Mouse (Mus musculus): ENCODE measurements at regions not wholly inside any gene's neighbourhood (a gene's known extent, or its start where the extent isn't known, plus 50 kb on each side); places are given as distances from the start of the nearest gene placed in this dataset.

GRCm38 (mm10) chr9:47376645-47377044 lies 153.3 kb upstream of the Cadm1 start:
- Histone ChIP-seq H3K27me3 (replicated peaks) (no peaks in the 10 kb centered on the region), H3K4me3 (replicated peaks) (no peak overlapping the region), H3K36me3 (replicated peaks; ENCODE audit: low read length) (no peaks in the 10 kb centered on the region), H3K4me1 (no peaks in the 10 kb centered on the region), H3K9me3 (peaks cover 77% of the 10 kb centered on the region)
- no peak for TF ChIP-seq GATA1 (IDR thresholded peaks at IDR 0.05; ENCODE audit: borderline replicate concordance, low read length)
- no peak for TF ChIP-seq FLI1 (IDR thresholded peaks at IDR 0.05; ENCODE audit: low read length)

- TF ChIP-seq FLI1 (IDR thresholded peaks at IDR 0.05; ENCODE audit: low read length) = no peak
- no peak for TF ChIP-seq GATA1 (IDR thresholded peaks at IDR 0.05; ENCODE audit: borderline replicate concordance, low read length)
- H3K4me3 ChIP-seq (replicated peaks) = no peak overlapping the region
- H3K9me3 ChIP-seq = peaks cover 61% of the 10 kb centered on the region
- H3K27me3 ChIP-seq (replicated peaks) = no peaks in the 10 kb centered on the region
- no peaks in the 10 kb centered on the region for H3K36me3 ChIP-seq (replicated peaks; ENCODE audit: low read length)
- no peaks in the 10 kb centered on the region for H3K4me1 ChIP-seq
Observed at GRCm38 (mm10) chr9:47378541-47378940, 151.4 kb upstream of the Cadm1 start.

- Histone ChIP-seq H3K36me3 (replicated peaks; ENCODE audit: low read length) (no peaks in the 10 kb centered on the region), H3K4me3 (replicated peaks) (no peak overlapping the region), H3K9me3 (peaks cover 53% of the 10 kb centered on the region), H3K27me3 (replicated peaks) (no peaks in the 10 kb centered on the region), H3K4me1 (no peaks in the 10 kb centered on the region)
- TF ChIP-seq GATA1 (IDR thresholded peaks at IDR 0.05; ENCODE audit: borderline replicate concordance, low read length) (no peak), FLI1 (IDR thresholded peaks at IDR 0.05; ENCODE audit: low read length) (no peak)
Observed at GRCm38 (mm10) chr9:47380361-47380760, 149.6 kb upstream of the Cadm1 start.

GRCm38 (mm10) chr9:47384185-47384854 lies 145.7 kb upstream of the Cadm1 start:
- peaks cover 50% of the 10 kb centered on the region for H3K9me3 ChIP-seq
- no peaks in the 10 kb centered on the region for H3K36me3 ChIP-seq (replicated peaks; ENCODE audit: low read length)
- H3K4me3 ChIP-seq (replicated peaks) = peak overlapping the region; percentile 17
- H3K4me1 ChIP-seq = no peaks in the 10 kb centered on the region
- H3K27me3 ChIP-seq (replicated peaks) = no peaks in the 10 kb centered on the region
- TF ChIP-seq GATA1 (IDR thresholded peaks at IDR 0.05; ENCODE audit: borderline replicate concordance, low read length) = no peak
- no peak for TF ChIP-seq FLI1 (IDR thresholded peaks at IDR 0.05; ENCODE audit: low read length)

- H3K27me3 ChIP-seq (replicated peaks) = no peaks in the 10 kb centered on the region
- H3K36me3 ChIP-seq (replicated peaks; ENCODE audit: low read length) = no peaks in the 10 kb centered on the region
- no peak for TF ChIP-seq FLI1 (IDR thresholded peaks at IDR 0.05; ENCODE audit: low read length)
- no peak for TF ChIP-seq GATA1 (IDR thresholded peaks at IDR 0.05; ENCODE audit: borderline replicate concordance, low read length)
- H3K9me3 ChIP-seq = peaks cover 43% of the 10 kb centered on the region
- no peak overlapping the region for H3K4me3 ChIP-seq (replicated peaks)
- no peaks in the 10 kb centered on the region for H3K4me1 ChIP-seq
Observed at GRCm38 (mm10) chr9:47386646-47387045, 143.3 kb upstream of the Cadm1 start.

- Histone ChIP-seq H3K27me3 (replicated peaks) (no peaks in the 10 kb centered on the region), H3K9me3 (peaks cover 45% of the 10 kb centered on the region), H3K4me1 (no peaks in the 10 kb centered on the region), H3K36me3 (replicated peaks; ENCODE audit: low read length) (no peaks in the 10 kb centered on the region), H3K4me3 (replicated peaks) (no peak overlapping the region)
- no peak for TF ChIP-seq GATA1 (IDR thresholded peaks at IDR 0.05; ENCODE audit: borderline replicate concordance, low read length)
- no peak for TF ChIP-seq FLI1 (IDR thresholded peaks at IDR 0.05; ENCODE audit: low read length)
Observed at GRCm38 (mm10) chr9:47387221-47387620, 142.8 kb upstream of the Cadm1 start.

GRCm38 (mm10) chr9:47387716-47388300 lies 142.2 kb upstream of the Cadm1 start:
- TF ChIP-seq FLI1 (IDR thresholded peaks at IDR 0.05; ENCODE audit: low read length) (no peak), GATA1 (IDR thresholded peaks at IDR 0.05; ENCODE audit: borderline replicate concordance, low read length) (no peak)
- H3K9me3 ChIP-seq = peaks cover 47% of the 10 kb centered on the region
- H3K27me3 ChIP-seq (replicated peaks) = no peaks in the 10 kb centered on the region
- H3K36me3 ChIP-seq (replicated peaks; ENCODE audit: low read length) = no peaks in the 10 kb centered on the region
- H3K4me3 ChIP-seq (replicated peaks) = no peak overlapping the region
- H3K4me1 ChIP-seq = no peaks in the 10 kb centered on the region

GRCm38 (mm10) chr9:47389901-47390300 lies 140.1 kb upstream of the Cadm1 start:
- no peaks in the 10 kb centered on the region for H3K36me3 ChIP-seq (replicated peaks; ENCODE audit: low read length)

GRCm38 (mm10) chr9:47391669-47392068 lies 138.3 kb upstream of the Cadm1 start:
- H3K4me3 ChIP-seq (replicated peaks) = no peak overlapping the region
- no peaks in the 10 kb centered on the region for H3K4me1 ChIP-seq
- no peaks in the 10 kb centered on the region for H3K36me3 ChIP-seq (replicated peaks; ENCODE audit: low read length)
- H3K27me3 ChIP-seq (replicated peaks) = no peaks in the 10 kb centered on the region
- peaks cover 42% of the 10 kb centered on the region for H3K9me3 ChIP-seq
- TF ChIP-seq FLI1 (IDR thresholded peaks at IDR 0.05; ENCODE audit: low read length) = no peak
- TF ChIP-seq GATA1 (IDR thresholded peaks at IDR 0.05; ENCODE audit: borderline replicate concordance, low read length) = no peak

More at GRCm38 (mm10) chr9:47389901-47390300, 140.1 kb upstream of the Cadm1 start:
- TF ChIP-seq FLI1 (IDR thresholded peaks at IDR 0.05; ENCODE audit: low read length) (no peak), GATA1 (IDR thresholded peaks at IDR 0.05; ENCODE audit: borderline replicate concordance, low read length) (no peak)
- Histone ChIP-seq H3K4me3 (replicated peaks) (peak overlapping the region; percentile 1), H3K27me3 (replicated peaks) (no peaks in the 10 kb centered on the region), H3K4me1 (no peaks in the 10 kb centered on the region), H3K9me3 (peaks cover 47% of the 10 kb centered on the region)

GRCm38 (mm10) chr9:47399598-47399997 lies 130.4 kb upstream of the Cadm1 start:
- peaks cover 5% of the 10 kb centered on the region; the same call in 1 of the 2 replicates for H3K9me3 ChIP-seq
- no peak overlapping the region for H3K4me3 ChIP-seq (replicated peaks)
- no peaks in the 10 kb centered on the region for H3K27me3 ChIP-seq (replicated peaks)
- H3K4me1 ChIP-seq = no peaks in the 10 kb centered on the region
- no peaks in the 10 kb centered on the region for H3K36me3 ChIP-seq (replicated peaks; ENCODE audit: low read length)
- no peak for TF ChIP-seq FLI1 (IDR thresholded peaks at IDR 0.05; ENCODE audit: low read length)
- TF ChIP-seq GATA1 (IDR thresholded peaks at IDR 0.05; ENCODE audit: borderline replicate concordance, low read length) = no peak
